Mouse (Mus musculus) embryonic stem cell, embryonic (primary cell): ENCODE measurements at regions not wholly inside any gene's neighbourhood (a gene's known extent, or its start where the extent isn't known, plus 50 kb on each side); places are given as distances from the start of the nearest gene placed in this dataset.
"Not testable (repeated sequence)": the region's sequence is repeated elsewhere in the genome, so short reads cannot be mapped to it uniquely, and the experiment has no call there.

Experiments
- CTCF ChIA-PET, 4 experiments: fragments of 300-600 bp in 2 of 4; fragments of 350-600 bp in 2 of 4; sonication (Branson Sonifier 250); formaldehyde crosslinking; loops; one replicate each; lab custom pipeline; 2022; ENCODE audit warnings: inconsistent platforms in 2 of 4; lab: Charles Lee
- POLR2A ChIA-PET, 4 experiments: fragments of 300-600 bp in 2 of 4; fragments of 350-600 bp in 2 of 4; sonication (Branson Sonifier 250); formaldehyde crosslinking; loops; one replicate each; lab custom pipeline; 2022; ENCODE audit warnings: antibody characterized with exemption in 4 of 4, inconsistent platforms in 1 of 4; lab: Charles Lee

- ChIA-PET POLR2A (no interaction called here), CTCF (no interaction called here)
Measured at GRCm38 (mm10) chr5:97831421-97831820, 199.4 kb downstream of the Antxr2 start.

- CTCF ChIA-PET, result no interaction called here
- POLR2A ChIA-PET, result interaction anchor here in 1 of 4 experiments (0.6 kb wide), 1 partner anchor 12 kb away, joined by 3 read pairs; no protein-coding TSS in a partner anchor
Measured at GRCm38 (mm10) chr5:97817485-97817884, 213.4 kb downstream of the Antxr2 start.

- ChIA-PET POLR2A (no interaction called here), CTCF (no interaction called here)
Measured at GRCm38 (mm10) chr5:97815357-97815756, 215.5 kb downstream of the Antxr2 start.

GRCm38 (mm10) chr5:97814700-97815099 is 216.1 kb downstream of the Antxr2 start:
- POLR2A ChIA-PET, result no interaction called here
- CTCF ChIA-PET, result no interaction called here

GRCm38 (mm10) chr5:97812611-97813350 is 218.1 kb downstream of the Antxr2 start:
- ChIA-PET POLR2A (no interaction called here), CTCF (no interaction called here)

- ChIA-PET POLR2A (no interaction called here), CTCF (no interaction called here)
Measured at GRCm38 (mm10) chr5:97809007-97809406, 221.8 kb downstream of the Antxr2 start.

- POLR2A ChIA-PET, result no interaction called here
- CTCF ChIA-PET, result no interaction called here
Measured at GRCm38 (mm10) chr5:97807171-97807570, 223.7 kb downstream of the Antxr2 start.

- POLR2A ChIA-PET, result no interaction called here
- CTCF ChIA-PET, result no interaction called here
Measured at GRCm38 (mm10) chr5:97806754-97807153, 224.1 kb downstream of the Antxr2 start.

- ChIA-PET CTCF (no interaction called here), POLR2A (no interaction called here)
Measured at GRCm38 (mm10) chr5:97800017-97800416, 230.8 kb downstream of the Antxr2 start.

GRCm38 (mm10) chr5:97788175-97788574 is 242.7 kb downstream of the Antxr2 start:
- ChIA-PET POLR2A (no interaction called here), CTCF (no interaction called here)

- ChIA-PET CTCF (no interaction called here), POLR2A (no interaction called here)
Measured at GRCm38 (mm10) chr5:97787001-97787400, 243.8 kb downstream of the Antxr2 start.

- CTCF ChIA-PET, result interaction anchor here in 1 of 4 experiments (0.7 kb wide), 1 partner anchor 388 kb away, joined by 3 read pairs; no protein-coding TSS in a partner anchor
- POLR2A ChIA-PET, result not testable (repeated sequence)
Measured at GRCm38 (mm10) chr5:97775100-97775499, 255.7 kb downstream of the Antxr2 start.

- CTCF ChIA-PET, result not testable (repeated sequence)
Measured at GRCm38 (mm10) chr5:97773451-97773850, 257.4 kb downstream of the Antxr2 start.

GRCm38 (mm10) chr5:97737339-97737738 is 280.5 kb upstream of the Gk2 start:
- POLR2A ChIA-PET, result no interaction called here

More at GRCm38 (mm10) chr5:97773451-97773850, 257.4 kb downstream of the Antxr2 start:
- POLR2A ChIA-PET, result not testable (repeated sequence)

GRCm38 (mm10) chr5:97730920-97731319 is 274.1 kb upstream of the Gk2 start:
- CTCF ChIA-PET, result no interaction called here
- POLR2A ChIA-PET, result no interaction called here

More at GRCm38 (mm10) chr5:97737339-97737738, 280.5 kb upstream of the Gk2 start:
- CTCF ChIA-PET, result interaction anchor here in 1 of 4 experiments (0.7 kb wide), 1 partner anchor 1714 kb away, joined by 3 read pairs; no protein-coding TSS in a partner anchor

GRCm38 (mm10) chr5:97719364-97719763 is 262.5 kb upstream of the Gk2 start:
- POLR2A ChIA-PET, CTCF ChIA-PET: not testable (repeated sequence)

- ChIA-PET CTCF (no interaction called here), POLR2A (no interaction called here)
Measured at GRCm38 (mm10) chr5:97705270-97705669, 248.4 kb upstream of the Gk2 start.

GRCm38 (mm10) chr5:97700507-97700906 is 243.7 kb upstream of the Gk2 start:
- CTCF ChIA-PET, result no interaction called here

GRCm38 (mm10) chr5:97697581-97698134 is 240.8 kb upstream of the Gk2 start:
- ChIA-PET POLR2A (no interaction called here), CTCF (no interaction called here)

More at GRCm38 (mm10) chr5:97700507-97700906, 243.7 kb upstream of the Gk2 start:
- POLR2A ChIA-PET, result no interaction called here

GRCm38 (mm10) chr5:97693333-97693940 is 236.6 kb upstream of the Gk2 start:
- ChIA-PET CTCF (interaction anchor here in 1 of 4 experiments (0.6 kb wide), 1 partner anchor 571 kb away, joined by 5 read pairs; no protein-coding TSS in a partner anchor), POLR2A (no interaction called here)
